Mouse (Mus musculus): ENCODE results near the gene Olfr963. TPM values are rescaled to one million over a fixed set of nuclear protein-coding genes. Genes with fewer than 3 reads are reported as not detected.
"Not testable (repeated sequence)": the region's sequence is repeated elsewhere in the genome, so short reads cannot be mapped to it uniquely, and the experiment has no call there.

Gene Olfr963
- polyA plus RNA-seq, 1 experiment from 2014 or later, result not detected

GRCm38 (mm10) chr9:39679280-39679679 is 12.3 kb downstream of the Olfr963 start:
- no peak overlapping the region for H3K4me2 ChIP-seq (replicated peaks)
- no peak overlapping the region for H3K4me3 ChIP-seq (replicated peaks)
- no peaks in the 10 kb centered on the region for H3K4me1 ChIP-seq (replicated peaks)
- H3K27ac ChIP-seq, result no peak overlapping the region
- no peaks in the 10 kb centered on the region for H3K9me3 ChIP-seq
- no peak for ATAC-seq
- 67% methylated on average over 2 of the region's 2 CpGs for WGBS
- H3K9ac ChIP-seq (replicated peaks), result no peak overlapping the region
- no peaks in the 10 kb centered on the region for H3K36me3 ChIP-seq
- H3K27me3 ChIP-seq, result no peaks in the 10 kb centered on the region

- not testable (repeated sequence) for H3K4me2 ChIP-seq (replicated peaks); H3K27ac ChIP-seq; H3K4me3 ChIP-seq (replicated peaks); H3K9me3 ChIP-seq; ATAC-seq; H3K9ac ChIP-seq (replicated peaks); H3K27me3 ChIP-seq; H3K4me1 ChIP-seq (replicated peaks); H3K36me3 ChIP-seq
- 86% methylated on average over 8 of the region's 8 CpGs for WGBS
Measured at GRCm38 (mm10) chr9:39701123-39701522, 34.1 kb downstream of the Olfr963 start.

DNA sequence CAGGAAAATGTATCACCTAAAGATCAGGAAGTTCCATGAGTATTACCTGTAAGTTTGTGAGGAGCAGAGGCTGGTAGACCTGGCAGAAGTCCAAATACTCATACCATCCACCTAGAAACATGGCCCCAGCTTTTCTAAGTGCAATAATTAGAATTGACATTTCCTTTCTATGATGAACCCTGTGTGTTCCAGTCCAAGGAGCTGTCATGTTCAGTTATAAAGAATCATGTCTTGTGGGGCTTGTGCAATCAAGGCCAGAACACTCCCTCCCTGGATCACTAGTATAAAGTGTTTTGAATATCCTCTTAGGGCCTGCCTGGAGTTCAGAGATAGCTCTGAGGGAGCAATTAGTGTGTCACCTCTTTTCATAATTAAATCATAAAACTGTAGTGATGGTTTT is 40.0 kb downstream of the Olfr963 start, which contains the start of gene Olfr149:
Olfr149 (minus strand) TSS at position 101 of the 400 bp plus-strand sequence.
- H3K9ac ChIP-seq (replicated peaks), result no peak within 1 kb of the TSS
- H3K4me1 ChIP-seq (replicated peaks), result no peaks in the 10 kb centered on the region
- H3K27me3 ChIP-seq, result no peaks in the 10 kb centered on the region
- no peaks in the 10 kb centered on the region for H3K9me3 ChIP-seq
- no peak for ATAC-seq
- no peak within 1 kb of the TSS for H3K27ac ChIP-seq
- H3K36me3 ChIP-seq, result no peaks in the 10 kb centered on the region
- no peak within 1 kb of the TSS for H3K4me2 ChIP-seq (replicated peaks)
- H3K4me3 ChIP-seq (replicated peaks), result no peak within 1 kb of the TSS

DNA sequence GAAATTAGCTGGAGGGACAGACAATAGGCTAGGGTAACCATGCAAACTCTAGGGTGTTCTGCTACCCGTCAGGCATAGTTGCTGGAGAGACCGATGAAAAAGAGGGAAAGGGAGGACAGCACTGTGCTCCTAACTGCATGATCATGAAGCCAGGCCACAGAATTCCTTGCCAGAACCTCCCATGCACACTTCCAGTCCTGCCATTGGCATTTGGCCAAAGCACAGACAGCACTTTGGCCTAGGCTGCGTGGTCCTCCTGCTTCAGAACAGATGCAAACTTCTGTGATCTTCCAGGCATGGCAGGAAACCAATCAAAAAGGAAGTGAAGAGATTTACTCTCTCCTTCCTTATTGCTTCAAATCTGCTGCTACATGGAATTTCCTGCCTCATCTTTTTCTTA is 42.0 kb downstream of the Olfr963 start:
- Histone ChIP-seq H3K4me1 (replicated peaks) (no peaks in the 10 kb centered on the region), H3K27me3 (no peaks in the 10 kb centered on the region), H3K9me3 (no peaks in the 10 kb centered on the region), H3K36me3 (no peaks in the 10 kb centered on the region), H3K4me2 (replicated peaks) (no peak overlapping the region), H3K9ac (replicated peaks) (no peak overlapping the region), H3K4me3 (replicated peaks) (no peak overlapping the region), H3K27ac (no peak overlapping the region)
- 80% methylated on average over 3 of the region's 3 CpGs for WGBS
- no peak for ATAC-seq

DNA sequence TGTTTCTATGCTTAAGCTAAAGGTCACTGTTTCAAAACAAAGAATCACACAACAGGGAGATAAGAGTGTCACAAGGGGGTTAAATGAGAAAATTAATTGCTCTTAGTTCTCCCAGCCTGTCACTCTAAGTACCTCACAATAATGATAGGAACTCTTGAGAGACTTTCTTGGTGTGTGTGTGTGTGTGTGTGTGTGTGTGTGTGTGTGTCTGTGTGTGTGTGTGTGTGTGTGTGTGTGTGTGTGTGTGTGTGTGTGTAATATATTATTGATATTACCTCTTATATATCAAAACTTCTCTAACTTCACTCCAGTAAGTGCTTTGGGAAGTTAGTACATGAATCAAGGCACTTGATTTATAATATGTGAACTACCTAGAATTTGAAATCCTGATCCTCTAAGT is 44.0 kb downstream of the Olfr963 start, which contains the start of gene Olfr965:
Olfr965 (plus strand) TSS at position 301 of the 400 bp plus-strand sequence.
- H3K36me3 ChIP-seq, result no peaks in the 10 kb centered on the region
- no peaks in the 10 kb centered on the region for H3K4me1 ChIP-seq (replicated peaks)
- H3K4me2 ChIP-seq (replicated peaks), result no peak within 1 kb of the TSS
- no peaks in the 10 kb centered on the region for H3K9me3 ChIP-seq
- no peak within 1 kb of the TSS for H3K9ac ChIP-seq (replicated peaks)
- no peak within 1 kb of the TSS for H3K4me3 ChIP-seq (replicated peaks)
- H3K27me3 ChIP-seq, result no peaks in the 10 kb centered on the region
- H3K27ac ChIP-seq, result no peak within 1 kb of the TSS
- no peak for ATAC-seq

Other genes with a start within 250 kb of the Olfr963 start
- gene Olfr952, start 240.1 kb upstream of the Olfr963 start, polyA plus RNA-seq (2015; fragmentation: Nextera tagmentation; extraction: Ambion mirVana), result not detected in 2 replicates
- gene Olfr954, start 210.5 kb upstream of the Olfr963 start, polyA plus RNA-seq (2015; fragmentation: Nextera tagmentation; extraction: Ambion mirVana), result not detected in 2 replicates
- gene Olfr955, start 195.3 kb upstream of the Olfr963 start, polyA plus RNA-seq (2015; fragmentation: Nextera tagmentation; extraction: Ambion mirVana), result not detected in 2 replicates
- not detected in 2 replicates for gene Olfr44, start 173.2 kb upstream of the Olfr963 start, polyA plus RNA-seq (2015; fragmentation: Nextera tagmentation; extraction: Ambion mirVana)
- not detected in 2 replicates for gene Olfr957, start 151.4 kb upstream of the Olfr963 start, polyA plus RNA-seq (2015; fragmentation: Nextera tagmentation; extraction: Ambion mirVana)
- gene Olfr958, start 113.2 kb upstream of the Olfr963 start, polyA plus RNA-seq (2015; fragmentation: Nextera tagmentation; extraction: Ambion mirVana), result not detected in 2 replicates
- not detected in 2 replicates for gene Olfr959, start 91.6 kb upstream of the Olfr963 start, polyA plus RNA-seq (2015; fragmentation: Nextera tagmentation; extraction: Ambion mirVana)
- gene AW551984, start 62.8 kb upstream of the Olfr963 start, polyA plus RNA-seq (2015; fragmentation: Nextera tagmentation; extraction: Ambion mirVana), result 59.7 and 66.7 TPM in 2 replicates
- gene Olfr148, start 56.5 kb upstream of the Olfr963 start, polyA plus RNA-seq (2015; fragmentation: Nextera tagmentation; extraction: Ambion mirVana), result not detected in 2 replicates
- not detected in 2 replicates for gene Olfr960, start 45.8 kb upstream of the Olfr963 start, polyA plus RNA-seq (2015; fragmentation: Nextera tagmentation; extraction: Ambion mirVana)
- gene Olfr961, start 22.1 kb upstream of the Olfr963 start, polyA plus RNA-seq (2015; fragmentation: Nextera tagmentation; extraction: Ambion mirVana), result not detected in 2 replicates
- gene Olfr149, start 39.9 kb downstream of the Olfr963 start, polyA plus RNA-seq (2015; fragmentation: Nextera tagmentation; extraction: Ambion mirVana), result not detected in 2 replicates
- not detected in 2 replicates for gene Olfr965, start 44.1 kb downstream of the Olfr963 start, polyA plus RNA-seq (2015; fragmentation: Nextera tagmentation; extraction: Ambion mirVana)
- not detected in 2 replicates for gene Olfr150, start 63.8 kb downstream of the Olfr963 start, polyA plus RNA-seq (2015; fragmentation: Nextera tagmentation; extraction: Ambion mirVana)
- not detected in 2 replicates for gene Olfr967, start 79.0 kb downstream of the Olfr963 start, polyA plus RNA-seq (2015; fragmentation: Nextera tagmentation; extraction: Ambion mirVana)
- gene Olfr968, start 116.0 kb downstream of the Olfr963 start, polyA plus RNA-seq (2015; fragmentation: Nextera tagmentation; extraction: Ambion mirVana), result not detected in 2 replicates
- not detected in 2 replicates for gene Olfr969, start 123.7 kb downstream of the Olfr963 start, polyA plus RNA-seq (2015; fragmentation: Nextera tagmentation; extraction: Ambion mirVana)
- not detected in 2 replicates for gene Olfr970, start 141.7 kb downstream of the Olfr963 start, polyA plus RNA-seq (2015; fragmentation: Nextera tagmentation; extraction: Ambion mirVana)
- gene Olfr971, start 169.7 kb downstream of the Olfr963 start, polyA plus RNA-seq (2015; fragmentation: Nextera tagmentation; extraction: Ambion mirVana), result not detected in 2 replicates
- gene Olfr972, start 199.2 kb downstream of the Olfr963 start, polyA plus RNA-seq (2015; fragmentation: Nextera tagmentation; extraction: Ambion mirVana), result not detected in 2 replicates
- gene Olfr229, start 240.1 kb downstream of the Olfr963 start, polyA plus RNA-seq (2015; fragmentation: Nextera tagmentation; extraction: Ambion mirVana), result not detected in 2 replicates

All from midbrain, embryonic 13.5 days (tissue).